Mouse (Mus musculus): Measurements from ENCODE around the gene Wap.

GRCm38 (mm10) chr11:6601649-6602480 is 36.6 kb downstream of the Wap start:
- TF ChIP-seq EP300 (IDR thresholded peaks at IDR 0.05; ENCODE audit: low read depth) (no peak), CTCF (IDR thresholded peaks at IDR 0.05; ENCODE audit: low read depth) (no peak)
